Mouse (Mus musculus) left cerebral cortex, adult 8-10 months (tissue): Measurements from ENCODE around the gene Iqsec1. TPM values are rescaled to one million over a fixed set of nuclear protein-coding genes. Genes with fewer than 3 reads are reported as not detected.
A peak's percentile ranks its signal among the peaks of the same experiment; 100 is the strongest.

Source experiments
- DNase-seq, 2 experiments: peaks; one replicate each; pipeline ENCODE4 v3.0.0; 2022; ENCODE audit warnings: low spot score in 2 of 2
- total RNA-seq, 4 experiments: library from RNA; stranded (reverse); gene quantifications; 2 replicates each; pipeline ENCODE4 v1.2.4; 2022

Gene Iqsec1
- total RNA-seq, 4 experiments from 2014 or later, result 334 to 403 (median 359) TPM

DNA sequence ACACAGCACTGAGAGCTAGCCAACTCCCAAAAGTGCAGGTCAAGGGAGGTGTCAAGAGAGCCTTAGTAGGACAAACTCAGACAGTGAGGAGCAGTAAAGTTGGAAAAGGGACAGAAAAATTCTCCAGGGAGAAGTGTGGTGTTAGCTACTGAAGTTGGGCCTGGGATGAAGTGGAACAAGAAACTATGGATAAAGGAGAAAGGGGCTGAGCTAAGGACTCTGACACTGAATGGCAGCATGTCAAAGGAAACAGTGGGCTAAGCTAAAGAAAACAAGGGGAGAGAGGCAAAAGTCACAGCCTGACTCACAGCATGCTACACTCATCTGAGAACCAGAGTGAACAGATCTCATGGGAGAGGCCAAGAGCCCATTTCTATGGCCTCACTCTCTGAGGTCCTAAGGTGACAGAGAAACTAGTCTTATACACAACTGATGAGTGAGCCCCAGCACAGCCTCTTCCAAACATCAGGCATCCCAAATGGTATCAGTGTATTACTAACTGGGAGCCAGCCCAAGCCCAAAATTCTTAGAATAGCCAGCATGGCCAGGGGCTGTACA, 280.3 kb downstream of the Iqsec1 start:
- no peak for DNase-seq

DNA sequence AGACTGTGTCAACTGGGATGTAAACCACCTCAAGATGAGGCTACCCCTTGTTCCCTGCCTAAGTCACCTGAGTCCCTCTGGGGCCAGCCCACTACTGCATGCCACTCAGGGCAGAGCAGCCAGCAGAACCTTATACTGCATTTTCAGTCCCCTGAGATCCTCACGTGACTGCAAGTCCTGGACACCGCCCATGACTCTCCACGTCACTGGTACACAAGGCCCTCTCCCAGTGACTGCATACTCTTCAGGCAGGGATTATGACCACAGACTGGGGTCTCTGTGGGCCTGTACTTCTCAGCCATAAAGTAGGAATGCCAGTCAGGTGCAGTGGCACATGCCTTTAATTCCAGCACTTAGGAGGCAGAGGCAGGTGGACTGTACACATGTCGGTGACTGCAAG, 281.3 kb downstream of the Iqsec1 start:
- DNase-seq, result no peak

DNA sequence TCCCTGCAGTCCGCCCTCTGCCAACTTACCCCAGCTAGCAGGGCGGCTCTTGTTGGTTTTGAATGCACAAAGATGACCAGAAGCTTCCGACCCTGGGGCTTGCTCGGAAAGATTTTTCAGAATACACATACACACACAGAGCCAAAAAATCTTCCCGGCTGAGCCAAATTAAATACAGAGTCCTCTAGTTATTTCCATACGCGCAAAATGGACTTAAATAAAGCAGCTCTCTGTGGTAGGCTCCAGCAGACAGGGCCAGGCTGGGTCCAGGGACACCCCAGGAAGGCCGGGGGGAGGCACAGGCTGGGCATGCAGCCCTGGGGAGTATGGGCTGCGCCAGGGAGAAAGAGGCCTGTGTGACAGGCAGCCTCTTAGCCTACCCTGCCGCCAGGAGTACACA, 282.0 kb downstream of the Iqsec1 start:
- DNase-seq, result peak in 1 of 2 experiments; percentile 61

DNA sequence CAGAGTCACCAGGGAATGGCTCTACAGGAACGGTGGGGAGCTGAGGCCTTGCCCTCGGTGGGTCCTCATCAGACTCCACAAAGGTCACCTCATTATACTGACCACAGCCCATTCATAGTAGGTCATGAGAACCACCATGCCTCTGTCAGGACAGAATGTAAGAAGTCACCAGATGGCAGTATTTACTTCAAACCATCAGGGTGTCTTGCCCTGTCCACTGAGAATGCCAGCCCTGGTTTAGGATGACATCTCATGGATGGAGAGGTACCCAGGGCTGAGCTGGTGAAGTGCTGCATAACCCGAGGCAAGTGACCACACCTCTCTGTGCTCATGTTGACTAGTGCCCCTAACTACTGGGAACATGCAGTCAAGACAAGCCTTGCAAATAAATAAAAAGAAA, 282.7 kb downstream of the Iqsec1 start:
- no peak for DNase-seq

DNA sequence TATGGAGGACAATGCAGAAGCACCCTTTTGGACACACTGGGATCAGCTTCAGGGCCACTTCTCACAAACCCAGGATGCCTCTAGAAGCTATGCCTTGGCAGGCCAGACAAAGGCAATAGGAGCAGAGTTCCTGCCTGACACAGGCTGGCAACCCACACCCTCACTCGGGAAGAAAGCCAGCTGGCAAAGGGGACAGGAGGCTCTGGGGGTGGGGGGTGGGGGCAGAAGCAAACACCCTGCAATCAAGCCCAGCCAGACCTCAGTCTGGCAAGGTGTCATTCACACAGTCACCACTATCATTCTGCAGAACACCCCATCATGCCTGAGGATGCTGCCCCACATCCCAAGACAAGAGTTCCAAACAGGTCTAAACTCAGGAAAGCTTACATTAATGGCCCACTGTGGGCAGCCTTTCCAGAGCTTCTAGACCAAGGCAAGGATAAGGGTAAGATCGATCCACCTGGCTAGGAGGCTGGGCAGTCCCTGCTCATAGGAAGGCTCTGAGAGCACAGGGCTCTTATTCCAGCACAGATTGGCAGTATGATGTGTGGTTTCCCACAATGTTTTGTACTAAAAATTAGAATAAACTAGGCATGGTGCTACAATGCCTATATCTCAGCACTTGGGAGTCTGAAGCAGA, 283.7 kb downstream of the Iqsec1 start:
- no peak for DNase-seq

DNA sequence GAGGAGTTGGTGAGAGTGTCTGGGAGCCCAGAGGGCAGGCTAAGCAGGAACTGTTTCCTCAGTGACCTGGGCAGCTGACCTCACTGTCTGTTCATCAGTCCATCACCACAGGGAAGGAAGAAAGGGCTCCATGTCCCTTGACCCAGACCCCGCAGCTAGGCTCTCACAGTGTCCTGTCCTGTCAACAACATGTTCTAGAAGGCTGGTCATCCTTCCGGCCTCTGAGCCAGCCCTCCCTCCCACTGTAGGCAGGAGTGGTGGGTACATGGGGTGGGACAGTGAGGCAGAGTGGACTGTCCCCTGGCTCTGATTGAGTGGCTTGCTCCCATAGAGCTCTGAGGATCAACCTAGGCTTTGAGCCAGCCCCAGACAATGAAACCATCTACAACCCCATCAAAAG, 284.7 kb downstream of the Iqsec1 start:
- no peak for DNase-seq

DNA sequence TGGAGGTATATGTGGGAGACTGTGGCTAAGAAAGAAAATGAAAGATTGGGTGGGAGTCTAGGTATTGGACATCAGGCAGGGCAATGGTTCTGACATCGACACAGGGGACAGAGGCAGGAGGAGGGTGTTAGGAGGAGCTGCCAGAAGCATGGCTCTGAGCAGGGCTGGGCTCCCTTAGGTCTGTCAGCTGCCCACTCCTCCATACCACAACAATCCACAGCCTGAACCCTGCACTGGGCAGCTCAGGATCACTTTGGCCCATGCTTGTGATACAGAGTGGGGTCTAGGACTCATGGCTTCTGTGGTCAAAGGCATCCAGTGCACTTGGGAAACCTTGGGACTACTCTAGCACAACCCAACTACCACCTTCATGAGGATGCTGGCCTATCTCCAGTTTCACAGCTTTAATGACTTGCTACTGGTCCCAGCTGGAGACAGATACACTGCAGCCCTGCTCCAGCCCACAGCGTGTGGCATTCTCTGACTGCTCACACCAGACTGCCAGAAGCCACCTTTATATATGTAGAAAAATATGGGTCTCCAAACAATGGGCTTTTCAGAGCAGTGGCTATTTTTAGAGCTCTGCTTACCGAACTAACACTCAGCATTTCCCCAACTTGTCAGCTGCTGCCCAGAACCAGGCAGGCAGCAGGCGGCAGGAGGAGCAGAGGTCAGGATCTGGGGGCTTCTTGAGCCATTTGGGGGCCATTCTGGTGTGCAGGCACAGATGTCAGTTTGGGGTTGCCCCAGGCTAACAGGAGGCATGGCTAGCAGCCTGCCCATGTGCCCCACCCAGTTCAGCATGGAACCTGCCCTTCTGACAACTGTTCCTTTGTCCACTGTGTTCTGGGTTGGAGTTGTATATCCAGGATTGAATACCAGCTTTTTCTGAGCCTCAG, 285.4 kb downstream of the Iqsec1 start:
- DNase-seq, result no peak

DNA sequence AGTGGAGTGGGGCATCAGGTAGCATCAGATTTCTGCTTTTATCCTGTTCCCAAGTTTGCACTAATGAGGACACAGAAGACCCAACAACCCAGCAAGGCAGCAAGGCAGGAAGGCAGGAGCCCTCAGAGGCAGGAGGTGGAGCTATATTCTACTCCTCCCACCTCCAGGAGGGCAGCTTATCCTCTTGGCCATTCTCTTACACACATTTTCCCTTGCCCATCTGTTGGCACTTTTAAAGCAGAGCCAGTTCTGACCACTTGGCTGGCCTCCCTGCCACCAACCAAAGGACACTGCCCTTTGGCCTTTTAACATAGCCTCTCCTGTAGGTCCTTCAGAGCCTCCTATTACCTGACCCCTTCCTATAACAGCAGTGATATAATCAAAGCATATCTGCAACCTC, 286.3 kb downstream of the Iqsec1 start:
- no peak for DNase-seq

DNA sequence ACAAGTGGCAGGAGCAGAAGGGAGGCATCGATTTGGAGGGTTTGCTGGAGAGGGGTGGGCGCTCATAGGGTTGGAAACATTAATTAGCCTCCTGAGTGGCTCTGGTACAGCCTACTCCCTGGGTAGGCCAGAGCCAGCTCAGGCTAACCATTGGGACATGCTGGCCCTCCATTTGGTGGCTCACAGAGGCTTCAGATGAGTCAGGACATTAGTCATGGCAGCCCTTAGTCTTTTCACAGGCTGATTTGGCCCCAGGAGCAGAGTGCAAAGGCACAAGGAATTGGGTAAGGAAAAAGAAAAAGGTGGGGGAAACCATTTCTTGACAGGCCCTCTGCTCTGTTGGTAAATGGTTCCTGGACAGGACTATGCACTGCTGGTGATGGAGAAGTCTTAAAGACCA, 287.1 kb downstream of the Iqsec1 start:
- no peak for DNase-seq

DNA sequence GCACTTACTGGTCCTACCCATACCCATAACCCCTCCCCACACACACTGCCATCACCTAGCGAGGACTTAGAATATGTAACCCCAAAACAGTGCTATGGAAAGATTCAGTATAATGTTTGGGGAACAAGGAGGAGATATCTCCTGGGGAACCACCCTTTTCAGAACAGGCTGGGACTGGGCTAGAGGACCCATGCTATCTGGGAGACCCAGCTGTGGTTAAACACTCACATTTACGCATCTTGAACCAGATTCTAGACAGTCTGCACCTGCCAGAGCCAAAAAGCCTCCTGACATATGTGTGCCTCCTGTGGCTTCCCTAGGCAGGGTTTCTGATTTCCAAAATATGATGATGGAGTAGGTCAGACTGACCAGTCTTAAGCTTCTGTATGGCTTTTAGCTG, 287.7 kb downstream of the Iqsec1 start:
- no peak for DNase-seq

DNA sequence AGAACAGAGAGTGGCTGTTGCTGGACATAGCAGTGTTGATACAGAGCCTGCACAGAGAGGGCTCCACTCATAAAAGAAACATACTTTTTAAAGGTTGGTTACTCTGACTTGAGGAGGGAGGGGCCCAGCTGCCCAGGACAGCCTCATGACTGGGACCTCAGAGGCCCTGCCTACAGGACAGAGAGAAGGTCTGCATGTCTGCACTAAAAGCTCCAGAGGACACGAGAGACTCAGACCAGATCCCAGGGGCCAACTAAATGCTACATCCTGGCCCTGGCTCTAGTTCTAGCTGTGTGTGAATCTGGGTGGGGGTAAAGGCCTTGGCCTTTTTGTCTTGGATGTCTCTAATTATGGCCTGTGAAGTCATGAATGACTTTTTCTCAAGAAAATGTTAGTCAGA, 288.4 kb downstream of the Iqsec1 start:
- no peak for DNase-seq

DNA sequence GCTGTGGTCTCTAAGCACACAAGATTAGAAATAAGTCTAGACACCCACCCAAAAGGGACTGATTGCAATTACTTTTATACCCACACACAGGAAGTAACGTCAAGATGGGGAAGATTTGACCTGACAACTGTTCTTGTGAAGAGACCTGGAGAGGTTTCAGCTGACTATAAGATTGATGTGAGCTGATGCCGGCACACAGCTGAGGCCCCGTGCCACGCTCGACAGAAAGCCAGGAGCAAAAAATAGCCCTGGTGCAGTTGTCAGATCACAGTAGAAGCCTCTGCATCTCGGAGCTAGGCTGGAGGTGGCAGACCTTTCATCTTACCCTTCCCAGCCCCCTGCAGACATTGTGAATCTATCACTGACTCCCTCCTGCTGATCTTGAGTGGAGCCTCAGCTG, 289.6 kb downstream of the Iqsec1 start:
- DNase-seq, result no peak

DNA sequence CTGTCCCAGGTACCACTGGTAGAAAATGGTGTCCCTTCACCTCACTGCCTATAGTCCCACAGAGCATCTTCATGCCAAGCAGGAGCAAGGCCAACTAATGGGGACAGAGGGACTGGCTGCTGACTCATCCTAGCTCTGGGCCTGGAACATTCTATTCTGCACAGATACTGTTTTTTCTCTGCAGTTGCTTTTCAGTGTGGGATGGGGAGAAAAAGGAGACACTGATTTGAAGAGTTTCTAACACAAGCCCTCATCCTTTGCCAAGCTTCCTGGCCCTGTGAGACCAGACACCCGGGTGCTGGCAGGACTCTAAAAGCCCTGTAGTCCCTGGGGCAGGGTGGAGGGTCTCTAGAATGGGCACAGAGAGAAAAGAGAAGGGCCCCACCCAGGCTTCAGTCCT, 292.7 kb downstream of the Iqsec1 start:
- no peak for DNase-seq

DNA sequence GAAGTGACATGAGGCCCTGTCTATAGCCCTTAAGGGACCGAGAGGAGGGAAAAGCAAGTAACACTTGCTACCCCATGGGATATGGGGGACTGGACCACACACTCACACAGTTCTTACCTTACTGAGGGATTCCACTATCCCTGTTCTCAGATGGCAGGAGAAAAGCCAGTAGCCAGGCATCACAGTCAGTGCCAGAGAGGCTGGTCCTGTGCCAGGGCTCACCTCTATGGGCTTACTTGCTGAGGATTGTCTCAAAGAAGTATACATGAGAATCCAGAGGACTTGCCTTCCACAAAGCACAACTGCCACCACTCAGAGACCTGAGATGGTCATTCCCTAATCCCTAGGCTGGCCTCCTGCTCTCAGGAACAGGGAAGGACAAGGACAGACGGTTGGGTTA, 296.1 kb downstream of the Iqsec1 start:
- DNase-seq, result no peak

DNA sequence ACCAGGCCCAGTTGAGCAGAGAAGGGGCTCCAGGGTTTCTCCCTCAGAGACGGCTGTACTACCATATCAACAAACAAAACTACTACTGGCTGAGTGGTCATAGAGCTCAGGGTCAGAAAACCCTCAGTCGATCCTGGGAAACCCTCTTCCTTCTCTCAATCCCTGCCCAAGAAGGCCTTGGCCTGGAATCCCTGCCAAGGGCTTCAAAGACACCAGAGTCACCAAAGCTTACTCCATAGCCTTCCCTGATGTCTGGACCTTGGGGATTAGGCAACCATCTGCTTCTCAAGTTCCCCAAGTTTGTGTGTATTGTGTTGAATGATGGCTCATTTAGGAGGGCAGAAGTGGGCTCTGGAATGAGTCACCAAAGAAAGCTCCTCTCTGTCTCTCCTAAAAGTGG, 296.6 kb downstream of the Iqsec1 start:
- DNase-seq, result no peak

DNA sequence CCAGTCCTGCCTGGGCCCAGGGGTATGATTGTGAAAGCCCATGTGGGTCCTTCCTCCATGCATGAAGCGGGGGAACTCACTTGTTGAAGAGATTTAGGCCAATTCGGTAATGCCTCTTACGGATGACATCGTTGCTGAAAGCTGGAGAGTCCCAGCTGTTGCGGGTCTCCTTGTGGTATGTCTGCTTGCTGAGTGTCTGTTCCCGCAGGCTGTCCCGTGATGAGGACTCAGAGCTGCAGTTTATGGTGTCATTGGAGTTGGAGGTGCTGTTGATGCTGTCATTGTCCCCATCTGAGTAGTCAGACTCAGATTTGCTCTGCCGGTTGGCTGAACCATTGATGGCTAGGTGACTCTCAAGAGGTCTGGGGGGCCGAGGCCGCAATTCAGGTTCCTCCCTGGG, 299.0 kb downstream of the Iqsec1 start:
- DNase-seq, result no peak

DNA sequence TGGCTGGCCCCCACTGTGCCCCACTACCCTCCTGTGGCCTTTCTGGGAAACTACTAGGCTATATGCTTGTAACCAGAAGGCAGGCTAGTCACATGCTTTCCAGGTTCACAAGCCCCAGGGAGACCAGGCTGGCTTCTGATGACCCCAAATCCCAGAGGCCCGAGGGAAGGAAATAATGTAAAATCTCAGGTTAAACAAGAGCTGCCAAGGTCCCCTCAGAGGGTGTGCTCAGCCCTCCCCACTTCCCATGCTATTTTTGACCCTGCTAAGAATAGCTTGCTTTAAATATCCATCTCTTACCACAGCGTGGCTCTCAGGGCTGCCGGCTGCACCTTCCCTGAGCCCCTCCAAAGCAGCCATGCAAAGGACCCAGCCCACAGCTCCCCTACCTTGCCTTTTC, 299.7 kb downstream of the Iqsec1 start:
- DNase-seq, result no peak

DNA sequence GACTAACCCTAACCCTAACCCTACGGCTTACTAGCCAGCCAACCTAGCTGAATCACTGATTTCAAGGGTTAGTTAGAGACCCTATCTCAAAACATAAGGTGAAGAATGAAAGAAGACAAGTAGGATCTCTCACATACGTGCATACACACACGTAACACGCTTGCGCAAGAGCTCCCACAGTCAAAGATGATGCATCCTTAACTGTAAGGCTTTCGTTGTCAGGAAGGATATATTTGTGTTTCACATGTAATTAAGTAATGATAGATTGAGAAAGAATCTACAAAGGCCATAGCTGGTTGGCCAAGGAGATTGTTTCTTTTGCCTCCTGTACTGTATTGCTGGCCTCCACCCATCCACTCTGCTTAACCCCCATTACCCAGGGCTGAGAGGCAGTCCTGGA, 300.5 kb downstream of the Iqsec1 start:
- no peak for DNase-seq

DNA sequence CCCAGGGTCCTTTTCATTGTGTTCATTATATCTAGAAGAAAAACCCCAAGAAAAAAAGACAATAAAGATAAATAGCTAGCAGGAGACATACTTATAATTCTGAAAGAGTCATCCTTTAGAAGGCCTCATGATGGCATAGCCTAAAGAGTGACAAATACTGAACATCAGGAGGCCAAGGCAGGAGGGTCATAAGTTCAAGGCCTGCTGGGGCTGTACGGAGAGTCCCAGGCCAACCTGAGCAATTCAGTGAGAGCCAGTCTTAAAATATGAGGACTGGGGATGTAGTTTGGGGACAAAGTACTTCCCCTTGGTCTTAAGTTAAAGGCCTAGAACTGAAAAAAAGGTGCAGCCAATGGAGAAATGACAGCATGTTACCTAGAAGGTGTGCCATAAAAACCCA, 301.7 kb downstream of the Iqsec1 start:
- DNase-seq, result no peak

DNA sequence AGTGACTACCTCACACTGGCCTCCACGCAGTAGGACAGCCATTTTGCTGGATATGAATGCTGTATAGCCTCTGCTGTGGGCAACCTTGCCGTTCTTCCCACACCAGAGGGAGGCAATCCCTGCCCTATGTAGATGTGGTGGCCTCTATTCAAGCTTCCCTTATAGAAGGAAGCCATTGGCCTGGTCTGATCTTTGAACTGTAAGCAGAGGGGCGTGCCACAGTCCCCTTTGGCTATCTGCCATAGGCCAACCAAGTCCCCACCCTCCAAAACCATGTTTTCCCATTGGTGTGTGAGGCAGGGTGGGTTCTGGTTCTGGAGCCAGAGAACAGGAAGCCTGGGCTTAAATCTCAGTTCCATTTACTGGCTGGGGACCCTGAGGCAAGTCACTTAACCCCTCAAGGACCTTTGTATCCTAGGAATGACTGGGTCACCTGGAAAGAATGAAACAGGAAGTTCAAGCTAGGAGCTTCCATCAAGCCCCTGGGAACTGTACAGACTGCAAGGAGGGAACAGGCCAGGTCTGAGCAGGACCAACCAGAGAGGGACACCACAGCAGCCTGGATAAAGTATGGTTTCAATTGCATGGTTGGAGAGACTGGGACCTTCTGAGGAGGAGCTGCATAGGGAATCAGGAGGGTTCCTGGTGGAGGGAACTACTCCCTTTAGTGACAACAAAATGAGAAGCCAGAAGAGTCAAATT, 304.5 kb downstream of the Iqsec1 start:
- DNase-seq, result no peak

DNA sequence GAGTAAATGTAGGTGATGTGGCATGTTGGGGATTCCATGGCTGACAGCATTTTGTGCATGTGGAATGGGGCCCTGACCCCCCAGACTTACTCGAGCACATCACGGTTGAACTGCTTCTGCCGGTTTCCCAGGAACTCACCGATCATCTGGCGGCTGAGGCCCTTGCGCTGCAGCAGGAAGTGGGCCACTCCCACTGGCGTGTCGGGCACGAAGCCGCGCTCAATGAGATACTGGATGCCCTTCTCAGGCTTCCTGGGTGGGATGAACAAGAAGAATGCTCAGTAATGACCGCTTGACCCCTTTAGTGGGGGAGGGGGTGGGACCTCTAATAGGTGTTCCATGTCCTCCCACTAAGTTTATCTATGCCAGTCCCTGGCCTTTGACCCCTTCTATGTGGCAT, 308.1 kb downstream of the Iqsec1 start:
- no peak for DNase-seq

DNA sequence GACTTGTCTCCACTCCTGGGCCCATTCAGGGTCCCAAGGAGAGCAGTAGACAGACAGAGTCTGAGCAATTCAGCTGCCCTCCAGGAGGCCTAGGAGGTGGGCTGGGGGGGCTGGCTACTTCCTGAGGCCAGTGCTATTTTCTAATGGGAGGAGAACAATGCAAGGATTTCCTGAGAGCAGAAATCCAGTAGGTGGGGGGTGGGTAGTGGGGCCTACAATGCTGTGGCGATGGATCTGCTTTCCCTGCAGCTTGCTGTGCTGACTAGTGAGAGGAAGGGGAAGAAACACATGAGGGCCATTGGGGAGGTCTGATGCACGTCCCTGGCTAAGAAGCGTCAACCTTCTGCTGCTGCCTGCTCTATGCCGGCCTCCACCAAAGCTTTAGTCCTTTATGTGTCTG, 309.7 kb downstream of the Iqsec1 start:
- no peak for DNase-seq
